Mouse (Mus musculus): Measurements from ENCODE around the gene Gm10722. TPM values are rescaled to one million over a fixed set of nuclear protein-coding genes. Genes with fewer than 3 reads are reported as not detected.
"Not testable (repeated sequence)": the region's sequence is repeated elsewhere in the genome, so short reads cannot be mapped to it uniquely, and the experiment has no call there.

Gene Gm10722
- polyA plus RNA-seq, 1 experiment = not detected

DNA sequence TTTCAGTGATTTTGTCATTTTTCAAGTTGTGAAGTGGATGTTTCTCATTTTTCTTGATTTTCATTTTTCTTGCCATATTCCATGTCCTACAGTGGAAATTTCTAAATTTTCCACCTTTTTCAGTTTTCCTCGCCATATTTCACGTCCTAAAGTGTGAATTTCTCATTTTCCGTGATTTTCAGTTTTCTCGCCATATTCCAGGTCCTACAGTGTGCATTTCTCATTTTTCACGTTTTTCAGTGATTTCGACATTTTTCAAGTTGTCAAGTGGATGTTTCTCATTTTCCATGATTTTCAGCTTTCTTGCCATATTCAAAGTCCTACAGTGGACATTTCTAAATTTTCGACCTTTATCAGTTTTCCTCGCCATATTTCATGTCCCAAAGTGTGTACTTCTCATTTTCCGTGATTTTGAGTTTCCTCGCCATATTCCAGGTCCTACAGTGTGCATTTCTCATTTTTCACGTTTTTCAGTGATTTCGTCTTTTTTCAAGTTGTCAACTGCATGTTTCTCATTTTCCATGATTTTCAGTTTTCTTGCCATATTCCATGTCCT is 24.3 kb downstream of the Gm10722 start, which contains the start of gene Gm10717:
Gene Gm10717 (plus strand): TSS at position 506 of the 556 bp plus-strand sequence.
- H3K27ac ChIP-seq (ENCODE audit: insufficient read depth, low read length); H3K9me3 ChIP-seq (replicated peaks; ENCODE audit: control insufficient read depth, insufficient read depth, low read length, poor library complexity, severe bottlenecking); H3K36me3 ChIP-seq (ENCODE audit: control insufficient read depth, insufficient read depth, low read length, poor library complexity, severe bottlenecking); H3K4me3 ChIP-seq (ENCODE audit: low read depth, low read length); H3K9ac ChIP-seq (ENCODE audit: low read depth, poor library complexity, severe bottlenecking); H3K27me3 ChIP-seq (ENCODE audit: control insufficient read depth, insufficient read depth, low read length, poor library complexity, severe bottlenecking); H3K4me1 ChIP-seq (ENCODE audit: control insufficient read depth, insufficient read depth, low read length): not testable (repeated sequence)

GRCm38 (mm10) chr9:3025653-3026052 is 24.9 kb downstream of the Gm10722 start:
- not testable (repeated sequence) for H3K4me3 ChIP-seq (ENCODE audit: low read depth, low read length); H3K9me3 ChIP-seq (replicated peaks; ENCODE audit: control insufficient read depth, insufficient read depth, low read length, poor library complexity, severe bottlenecking); H3K9ac ChIP-seq (ENCODE audit: low read depth, poor library complexity, severe bottlenecking); H3K4me1 ChIP-seq (ENCODE audit: control insufficient read depth, insufficient read depth, low read length); H3K27ac ChIP-seq (ENCODE audit: insufficient read depth, low read length); H3K36me3 ChIP-seq (ENCODE audit: control insufficient read depth, insufficient read depth, low read length, poor library complexity, severe bottlenecking); H3K27me3 ChIP-seq (ENCODE audit: control insufficient read depth, insufficient read depth, low read length, poor library complexity, severe bottlenecking)

GRCm38 (mm10) chr9:3026136-3026535 is 25.4 kb downstream of the Gm10722 start:
- H3K9ac ChIP-seq (ENCODE audit: low read depth, poor library complexity, severe bottlenecking); H3K27ac ChIP-seq (ENCODE audit: insufficient read depth, low read length); H3K4me3 ChIP-seq (ENCODE audit: low read depth, low read length); H3K9me3 ChIP-seq (replicated peaks; ENCODE audit: control insufficient read depth, insufficient read depth, low read length, poor library complexity, severe bottlenecking); H3K36me3 ChIP-seq (ENCODE audit: control insufficient read depth, insufficient read depth, low read length, poor library complexity, severe bottlenecking); H3K4me1 ChIP-seq (ENCODE audit: control insufficient read depth, insufficient read depth, low read length); H3K27me3 ChIP-seq (ENCODE audit: control insufficient read depth, insufficient read depth, low read length, poor library complexity, severe bottlenecking): not testable (repeated sequence)

- H3K4me1 ChIP-seq (ENCODE audit: control insufficient read depth, insufficient read depth, low read length); H3K27me3 ChIP-seq (ENCODE audit: control insufficient read depth, insufficient read depth, low read length, poor library complexity, severe bottlenecking); H3K4me3 ChIP-seq (ENCODE audit: low read depth, low read length); H3K36me3 ChIP-seq (ENCODE audit: control insufficient read depth, insufficient read depth, low read length, poor library complexity, severe bottlenecking); H3K9me3 ChIP-seq (replicated peaks; ENCODE audit: control insufficient read depth, insufficient read depth, low read length, poor library complexity, severe bottlenecking); H3K27ac ChIP-seq (ENCODE audit: insufficient read depth, low read length); H3K9ac ChIP-seq (ENCODE audit: low read depth, poor library complexity, severe bottlenecking): not testable (repeated sequence)
Measured at GRCm38 (mm10) chr9:3026741-3027140, 26.0 kb downstream of the Gm10722 start.

- not testable (repeated sequence) for H3K27ac ChIP-seq (ENCODE audit: insufficient read depth, low read length); H3K4me1 ChIP-seq (ENCODE audit: control insufficient read depth, insufficient read depth, low read length); H3K9me3 ChIP-seq (replicated peaks; ENCODE audit: control insufficient read depth, insufficient read depth, low read length, poor library complexity, severe bottlenecking); H3K36me3 ChIP-seq (ENCODE audit: control insufficient read depth, insufficient read depth, low read length, poor library complexity, severe bottlenecking); H3K27me3 ChIP-seq (ENCODE audit: control insufficient read depth, insufficient read depth, low read length, poor library complexity, severe bottlenecking); H3K9ac ChIP-seq (ENCODE audit: low read depth, poor library complexity, severe bottlenecking); H3K4me3 ChIP-seq (ENCODE audit: low read depth, low read length)
Measured at GRCm38 (mm10) chr9:3027200-3027599, 26.5 kb downstream of the Gm10722 start.

GRCm38 (mm10) chr9:3029276-3030000 is 28.7 kb downstream of the Gm10722 start:
- H3K36me3 ChIP-seq (ENCODE audit: control insufficient read depth, insufficient read depth, low read length, poor library complexity, severe bottlenecking); H3K9me3 ChIP-seq (replicated peaks; ENCODE audit: control insufficient read depth, insufficient read depth, low read length, poor library complexity, severe bottlenecking); H3K27me3 ChIP-seq (ENCODE audit: control insufficient read depth, insufficient read depth, low read length, poor library complexity, severe bottlenecking); H3K27ac ChIP-seq (ENCODE audit: insufficient read depth, low read length); H3K4me3 ChIP-seq (ENCODE audit: low read depth, low read length); H3K4me1 ChIP-seq (ENCODE audit: control insufficient read depth, insufficient read depth, low read length); H3K9ac ChIP-seq (ENCODE audit: low read depth, poor library complexity, severe bottlenecking): not testable (repeated sequence)

DNA sequence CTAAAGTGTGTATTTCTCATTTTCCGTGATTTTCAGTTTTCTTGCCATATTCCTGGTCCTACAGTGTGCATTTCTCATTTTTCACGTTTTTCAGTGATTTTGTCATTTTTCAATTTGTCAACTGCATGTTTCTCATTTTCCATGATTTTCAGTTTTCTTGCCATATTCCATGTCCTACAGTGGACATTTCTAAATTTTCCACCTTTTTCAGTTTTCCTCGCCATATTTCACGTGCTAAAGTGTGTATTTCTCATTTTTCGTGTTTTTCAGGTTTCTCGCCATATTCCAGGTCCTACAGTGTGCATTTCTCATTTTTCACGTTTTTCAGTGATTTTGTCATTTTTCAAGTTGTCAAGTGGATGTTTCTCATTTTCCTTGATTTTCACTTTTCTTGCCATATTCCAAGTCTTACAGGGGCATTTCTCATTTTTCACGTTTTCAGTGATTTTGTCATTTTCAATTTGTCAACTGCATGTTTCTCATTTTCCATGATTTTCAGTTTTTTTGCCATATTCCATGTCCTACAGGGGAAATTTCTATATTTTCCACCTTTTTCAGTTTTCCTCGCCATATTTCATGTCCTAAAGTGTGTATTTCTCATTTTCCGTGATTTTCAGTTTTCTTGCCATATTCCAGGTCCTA is 30.1 kb downstream of the Gm10722 start:
- H3K4me3 ChIP-seq (ENCODE audit: low read depth, low read length); H3K27me3 ChIP-seq (ENCODE audit: control insufficient read depth, insufficient read depth, low read length, poor library complexity, severe bottlenecking); H3K9ac ChIP-seq (ENCODE audit: low read depth, poor library complexity, severe bottlenecking); H3K36me3 ChIP-seq (ENCODE audit: control insufficient read depth, insufficient read depth, low read length, poor library complexity, severe bottlenecking); H3K4me1 ChIP-seq (ENCODE audit: control insufficient read depth, insufficient read depth, low read length); H3K9me3 ChIP-seq (replicated peaks; ENCODE audit: control insufficient read depth, insufficient read depth, low read length, poor library complexity, severe bottlenecking); H3K27ac ChIP-seq (ENCODE audit: insufficient read depth, low read length): not testable (repeated sequence)

- H3K4me3 ChIP-seq (ENCODE audit: low read depth, low read length); H3K27ac ChIP-seq (ENCODE audit: insufficient read depth, low read length); H3K9me3 ChIP-seq (replicated peaks; ENCODE audit: control insufficient read depth, insufficient read depth, low read length, poor library complexity, severe bottlenecking); H3K4me1 ChIP-seq (ENCODE audit: control insufficient read depth, insufficient read depth, low read length); H3K27me3 ChIP-seq (ENCODE audit: control insufficient read depth, insufficient read depth, low read length, poor library complexity, severe bottlenecking); H3K36me3 ChIP-seq (ENCODE audit: control insufficient read depth, insufficient read depth, low read length, poor library complexity, severe bottlenecking); H3K9ac ChIP-seq (ENCODE audit: low read depth, poor library complexity, severe bottlenecking): not testable (repeated sequence)
Measured at GRCm38 (mm10) chr9:3034299-3034698, 33.6 kb downstream of the Gm10722 start, which contains the start of gene Gm17535. TSS of gene Gm17535 (plus strand) at chr9:3034599.

DNA sequence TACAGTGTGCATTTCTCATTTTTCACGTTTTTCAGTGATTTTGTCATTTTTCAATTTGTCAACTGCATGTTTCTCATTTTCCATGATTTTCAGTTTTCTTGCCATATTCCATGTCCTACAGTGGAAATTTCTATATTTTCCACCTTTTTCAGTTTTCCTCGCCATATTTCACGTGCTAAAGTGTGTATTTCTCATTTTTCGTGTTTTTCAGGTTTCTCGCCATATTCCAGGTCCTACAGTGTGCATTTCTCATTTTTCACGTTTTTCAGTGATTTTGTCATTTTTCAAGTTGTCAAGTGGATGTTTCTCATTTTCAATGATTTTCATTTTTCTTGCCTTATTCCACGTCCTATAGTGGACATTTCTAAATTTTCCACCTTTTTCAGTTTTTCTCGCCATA is 35.9 kb downstream of the Gm10722 start, which contains the start of gene Gm10715:
Gene Gm10715 (plus strand): TSS at position 301 of the 400 bp plus-strand sequence.
- not testable (repeated sequence) for H3K9me3 ChIP-seq (replicated peaks; ENCODE audit: control insufficient read depth, insufficient read depth, low read length, poor library complexity, severe bottlenecking); H3K27me3 ChIP-seq (ENCODE audit: control insufficient read depth, insufficient read depth, low read length, poor library complexity, severe bottlenecking); H3K4me3 ChIP-seq (ENCODE audit: low read depth, low read length); H3K9ac ChIP-seq (ENCODE audit: low read depth, poor library complexity, severe bottlenecking); H3K27ac ChIP-seq (ENCODE audit: insufficient read depth, low read length); H3K36me3 ChIP-seq (ENCODE audit: control insufficient read depth, insufficient read depth, low read length, poor library complexity, severe bottlenecking); H3K4me1 ChIP-seq (ENCODE audit: control insufficient read depth, insufficient read depth, low read length)

Measured in ES-Bruce4 (cell line).